Mouse (Mus musculus): ENCODE data around the gene Gm17349. TPM values are rescaled to one million over a fixed set of nuclear protein-coding genes. Genes with fewer than 3 reads are reported as not detected.

Gene Gm17349
- polyA plus RNA-seq, 2 experiments = not detected

DNA sequence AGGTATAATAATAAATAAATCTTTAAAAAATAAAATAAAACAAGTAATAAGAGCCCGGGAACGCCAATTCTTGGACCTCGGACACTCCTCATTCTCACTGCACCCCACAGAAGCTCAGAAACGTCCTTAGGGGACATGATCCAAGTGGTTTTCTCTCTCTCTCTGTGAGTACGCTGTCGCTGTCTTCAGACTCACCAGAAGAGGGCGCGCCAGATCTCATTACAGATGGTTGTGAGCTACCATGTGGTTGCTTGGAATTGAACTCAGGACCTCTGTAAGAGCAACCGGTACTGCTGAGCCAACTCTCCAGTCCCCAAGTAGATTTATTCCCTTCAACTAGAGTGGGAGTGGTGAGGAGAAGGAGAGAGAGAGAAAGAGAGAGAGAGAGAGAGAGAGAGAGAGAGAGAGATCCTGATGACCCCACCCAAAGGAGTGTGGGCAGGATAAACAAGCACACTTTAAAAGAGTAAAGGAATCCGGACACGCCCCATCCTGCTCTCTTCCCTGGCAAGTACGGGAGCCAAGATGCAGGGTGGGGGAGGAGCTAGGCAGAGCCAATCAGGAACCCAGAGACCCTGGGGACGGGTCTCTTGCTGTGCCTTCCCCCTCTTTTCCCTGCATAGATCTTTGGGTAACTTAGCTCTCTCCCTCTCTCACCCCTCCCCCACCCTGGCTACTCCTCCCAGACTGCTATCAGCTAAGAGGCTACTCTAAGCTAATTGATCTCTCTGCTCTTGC, 27.1 kb downstream of the Gm17349 start:
- Histone ChIP-seq H3K9me3 (ENCODE audit: control insufficient read depth, low read length) (no peaks in the 10 kb centered on the region), H3K27ac (no peak overlapping the region), H3K9ac (replicated peaks) (no peak overlapping the region), H3K4me3 (ENCODE audit: insufficient read depth in 1 of 2, low read depth in 2 of 2, low read length in 2 of 2) (no peak overlapping the region), H3K4me2 (ENCODE audit: low read depth) (no peak overlapping the region), H3K27me3 (ENCODE audit: control insufficient read depth, insufficient read depth, low read length) (peaks cover 6% of the 10 kb centered on the region), H3K4me1 (replicated peaks; ENCODE audit: control insufficient read depth in 2 of 2, insufficient read depth in 2 of 2, low read length in 1 of 2) (no peaks in the 10 kb centered on the region; a peak in 1 of 4 replicates), H3K36me3 (replicated peaks; ENCODE audit: control insufficient read depth, insufficient read depth, low read depth) (no peaks in the 10 kb centered on the region)
- no peak for DNase-seq (ENCODE audit: low read depth in 3 of 3, low spot score in 3 of 3)
- TF ChIP-seq EP300 (IDR thresholded peaks at IDR 0.05; ENCODE audit: low read depth) = no peak
- peak; percentile 70 for TF ChIP-seq CTCF (IDR thresholded peaks at IDR 0.05; ENCODE audit: low read depth)
- 8% methylated on average over 13 of the region's 13 CpGs for WGBS (ENCODE audit: insufficient replicate concordance)
- ATAC-seq (ENCODE audit: insufficient read depth) = no peak

DNA sequence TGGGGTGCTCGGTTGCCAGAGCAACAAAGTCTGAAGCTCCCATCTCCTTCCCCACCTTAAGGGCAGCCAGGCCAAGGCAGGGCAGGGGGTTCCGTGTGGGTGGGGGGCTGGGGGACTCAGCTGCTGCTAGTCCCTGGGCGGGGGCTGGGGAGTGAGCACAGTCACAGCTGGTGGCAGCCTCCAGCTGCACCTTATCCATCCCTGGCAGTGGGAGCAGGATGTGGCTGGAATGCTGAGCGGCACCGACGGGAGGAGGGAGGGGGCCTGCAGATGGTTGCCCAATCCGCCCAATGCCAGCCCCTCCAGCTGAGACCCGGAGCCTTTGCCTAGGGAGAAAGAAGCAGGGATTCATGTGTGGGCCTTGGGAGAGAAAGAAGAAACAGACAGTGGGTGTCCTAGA, 28.2 kb downstream of the Gm17349 start:
- no peak overlapping the region for H3K4me2 ChIP-seq (ENCODE audit: low read depth)
- H3K9me3 ChIP-seq (ENCODE audit: control insufficient read depth, low read length) = no peaks in the 10 kb centered on the region
- ATAC-seq (ENCODE audit: insufficient read depth) (no peak), DNase-seq (ENCODE audit: low read depth in 3 of 3, low spot score in 3 of 3) (no peak)
- no peak overlapping the region for H3K4me3 ChIP-seq (ENCODE audit: insufficient read depth in 1 of 2, low read depth in 2 of 2, low read length in 2 of 2)
- no peak overlapping the region for H3K9ac ChIP-seq (replicated peaks)
- H3K4me1 ChIP-seq (replicated peaks; ENCODE audit: control insufficient read depth in 2 of 2, insufficient read depth in 2 of 2, low read length in 1 of 2) = no peaks in the 10 kb centered on the region; a peak in 1 of 4 replicates
- H3K36me3 ChIP-seq (replicated peaks; ENCODE audit: control insufficient read depth, insufficient read depth, low read depth) = no peaks in the 10 kb centered on the region
- TF ChIP-seq EP300 (IDR thresholded peaks at IDR 0.05; ENCODE audit: low read depth) (no peak), CTCF (IDR thresholded peaks at IDR 0.05; ENCODE audit: low read depth) (no peak)
- H3K27ac ChIP-seq = no peak overlapping the region
- 52% methylated on average over 8 of the region's 8 CpGs for WGBS (ENCODE audit: insufficient replicate concordance)
- peaks cover 15% of the 10 kb centered on the region for H3K27me3 ChIP-seq (ENCODE audit: control insufficient read depth, insufficient read depth, low read length)

DNA sequence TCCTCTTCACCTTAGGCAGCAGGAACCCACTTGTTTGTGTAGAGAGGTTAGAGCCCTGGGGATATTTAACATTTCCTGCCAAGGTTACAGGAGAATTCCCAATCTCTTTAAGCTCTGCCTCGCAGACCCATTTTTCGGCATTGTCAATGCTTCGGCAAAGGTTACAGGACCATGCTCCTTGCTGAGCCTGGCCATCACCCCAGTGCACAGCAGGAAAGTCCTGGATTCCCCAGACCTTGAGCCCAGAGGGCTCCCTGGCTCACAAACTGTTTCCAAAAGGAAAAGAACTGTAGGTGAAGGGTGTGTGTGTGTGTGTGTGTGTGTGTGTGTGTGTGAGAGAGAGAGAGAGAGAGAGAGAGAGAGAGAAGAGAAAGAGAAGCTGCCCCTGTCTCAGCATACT, 30.4 kb downstream of the Gm17349 start:
- WGBS (ENCODE audit: insufficient replicate concordance) = 69% methylated on average over 3 of the region's 3 CpGs
- no peak for TF ChIP-seq CTCF (IDR thresholded peaks at IDR 0.05; ENCODE audit: low read depth)

DNA sequence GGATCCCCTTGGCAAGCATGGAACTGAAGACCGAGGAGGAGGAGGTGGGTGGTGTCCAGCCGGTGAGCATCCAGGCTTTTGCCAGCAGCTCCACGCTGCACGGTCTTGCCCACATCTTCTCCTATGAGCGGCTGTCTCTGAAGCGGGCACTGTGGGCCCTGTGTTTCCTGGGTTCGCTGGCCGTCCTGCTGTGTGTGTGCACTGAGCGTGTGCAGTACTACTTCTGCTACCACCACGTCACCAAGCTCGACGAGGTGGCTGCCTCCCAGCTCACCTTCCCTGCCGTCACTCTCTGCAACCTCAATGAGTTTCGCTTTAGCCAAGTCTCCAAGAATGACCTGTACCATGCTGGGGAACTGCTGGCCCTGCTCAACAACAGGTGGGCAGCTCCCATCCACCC, 33.5 kb downstream of the Gm17349 start:
- Histone ChIP-seq H3K27ac (no peak overlapping the region), H3K9ac (replicated peaks) (no peak overlapping the region), H3K9me3 (ENCODE audit: control insufficient read depth, low read length) (no peaks in the 10 kb centered on the region), H3K4me1 (replicated peaks; ENCODE audit: control insufficient read depth in 2 of 2, insufficient read depth in 2 of 2, low read length in 1 of 2) (no peaks in the 10 kb centered on the region; a peak in 1 of 4 replicates), H3K4me2 (ENCODE audit: low read depth) (no peak overlapping the region), H3K27me3 (ENCODE audit: control insufficient read depth, insufficient read depth, low read length) (peaks cover 62% of the 10 kb centered on the region), H3K36me3 (replicated peaks; ENCODE audit: control insufficient read depth, insufficient read depth, low read depth) (no peaks in the 10 kb centered on the region), H3K4me3 (ENCODE audit: insufficient read depth in 1 of 2, low read depth in 2 of 2, low read length in 2 of 2) (no peak overlapping the region)
- DNase-seq (ENCODE audit: low read depth in 3 of 3, low spot score in 3 of 3) (no peak), ATAC-seq (ENCODE audit: insufficient read depth) (no peak)
- WGBS (ENCODE audit: insufficient replicate concordance) = 52% methylated on average over 14 of the region's 14 CpGs
- TF ChIP-seq CTCF (IDR thresholded peaks at IDR 0.05; ENCODE audit: low read depth) (no peak), EP300 (IDR thresholded peaks at IDR 0.05; ENCODE audit: low read depth) (no peak)

More for the DNA sequence above, 30.4 kb downstream of the Gm17349 start:
- H3K9ac ChIP-seq (replicated peaks) = no peak overlapping the region
- H3K27ac ChIP-seq = no peak overlapping the region
- H3K36me3 ChIP-seq (replicated peaks; ENCODE audit: control insufficient read depth, insufficient read depth, low read depth) = no peaks in the 10 kb centered on the region
- no peaks in the 10 kb centered on the region; a peak in 1 of 4 replicates for H3K4me1 ChIP-seq (replicated peaks; ENCODE audit: control insufficient read depth in 2 of 2, insufficient read depth in 2 of 2, low read length in 1 of 2)
- H3K9me3 ChIP-seq (ENCODE audit: control insufficient read depth, low read length) = no peaks in the 10 kb centered on the region
- no peak overlapping the region for H3K4me2 ChIP-seq (ENCODE audit: low read depth)
- H3K27me3 ChIP-seq (ENCODE audit: control insufficient read depth, insufficient read depth, low read length) = peaks cover 38% of the 10 kb centered on the region
- DNase-seq (ENCODE audit: low read depth in 3 of 3, low spot score in 3 of 3) = no peak
- no peak for ATAC-seq (ENCODE audit: insufficient read depth)
- no peak overlapping the region for H3K4me3 ChIP-seq (ENCODE audit: insufficient read depth in 1 of 2, low read depth in 2 of 2, low read length in 2 of 2)

DNA sequence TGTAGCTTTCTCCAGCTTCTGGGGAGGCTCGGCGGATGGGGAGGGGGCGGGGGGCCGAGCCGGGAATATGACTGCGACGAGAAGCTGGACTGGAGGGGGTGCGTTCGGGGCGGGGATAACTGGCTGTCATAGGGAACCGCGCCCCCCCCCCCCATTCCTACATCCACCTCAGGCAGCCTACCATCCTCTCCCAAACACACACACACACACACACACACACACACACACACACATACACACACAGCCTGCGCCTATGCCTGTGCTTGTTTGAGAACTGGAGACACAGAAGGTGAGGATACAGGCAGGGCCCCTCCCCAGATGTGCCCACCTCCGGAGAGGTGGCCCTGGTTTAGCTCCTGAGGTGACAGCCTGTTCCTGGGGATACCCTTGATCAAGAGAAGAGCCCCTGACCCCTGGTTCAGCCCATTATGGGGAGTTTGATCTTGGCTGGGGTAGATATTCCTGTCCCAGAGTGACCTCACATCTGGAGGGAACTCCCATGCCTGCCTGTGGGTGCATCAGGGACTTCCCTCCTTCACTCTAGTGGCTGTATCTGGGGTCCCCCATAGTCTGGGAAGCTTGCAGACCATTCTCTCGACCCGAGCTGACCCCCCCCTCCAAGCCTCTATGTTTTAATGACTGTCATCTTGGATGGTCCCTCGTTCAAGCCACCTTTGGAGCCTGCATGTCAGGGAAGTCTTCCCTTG, 34.2 kb downstream of the Gm17349 start:
- H3K27me3 ChIP-seq (ENCODE audit: control insufficient read depth, insufficient read depth, low read length) = peaks cover 69% of the 10 kb centered on the region

More for the DNA sequence above, 34.2 kb downstream of the Gm17349 start:
- no peak for DNase-seq (ENCODE audit: low read depth in 3 of 3, low spot score in 3 of 3)
- Histone ChIP-seq H3K9me3 (ENCODE audit: control insufficient read depth, low read length) (no peaks in the 10 kb centered on the region), H3K4me1 (replicated peaks; ENCODE audit: control insufficient read depth in 2 of 2, insufficient read depth in 2 of 2, low read length in 1 of 2) (no peaks in the 10 kb centered on the region; a peak in 1 of 4 replicates), H3K4me3 (ENCODE audit: insufficient read depth in 1 of 2, low read depth in 2 of 2, low read length in 2 of 2) (peak overlapping the region in 1 of 2 experiments; percentile 32; a peak in 2 of 4 replicates), H3K9ac (replicated peaks) (no peak overlapping the region), H3K36me3 (replicated peaks; ENCODE audit: control insufficient read depth, insufficient read depth, low read depth) (no peaks in the 10 kb centered on the region), H3K4me2 (ENCODE audit: low read depth) (peak overlapping the region; percentile 54), H3K27ac (no peak overlapping the region)
- WGBS (ENCODE audit: insufficient replicate concordance) = 15% methylated on average over 6 of the region's 17 CpGs
- ATAC-seq (ENCODE audit: insufficient read depth) = no peak
- no peak for TF ChIP-seq CTCF (IDR thresholded peaks at IDR 0.05; ENCODE audit: low read depth)
- TF ChIP-seq EP300 (IDR thresholded peaks at IDR 0.05; ENCODE audit: low read depth) = no peak

Measured in liver, embryonic 14.5 days (tissue).